Mouse (Mus musculus): ENCODE data around the gene Pqlc3. TPM values are rescaled to one million over a fixed set of nuclear protein-coding genes. Genes with fewer than 3 reads are reported as not detected.

The Pqlc3 gene
- polyA plus RNA-seq, 1 experiment from 2014 or later, result 10.5 TPM

Other genes with a start within 250 kb of the Pqlc3 start
- 2.2 and 2.5 TPM in 2 replicates for gene Greb1, start 199.5 kb downstream of the Pqlc3 start, polyA plus RNA-seq (2015; fragmentation: Nextera tagmentation; extraction: Ambion mirVana)
- gene E2f6, start 189.4 kb downstream of the Pqlc3 start, polyA plus RNA-seq (2015; fragmentation: Nextera tagmentation; extraction: Ambion mirVana), result 38.6 and 39.3 TPM in 2 replicates
- gene Rock2, start 105.5 kb downstream of the Pqlc3 start, polyA plus RNA-seq (2015; fragmentation: Nextera tagmentation; extraction: Ambion mirVana), result 20.5 and 21.7 TPM in 2 replicates
- 0.14 and 0.27 TPM in 2 replicates for gene 2410004P03Rik, start 11.3 kb upstream of the Pqlc3 start, polyA plus RNA-seq (2015; fragmentation: Nextera tagmentation; extraction: Ambion mirVana)
- 0.35 and 0.40 TPM in 2 replicates for gene Kcnf1, start 176.5 kb upstream of the Pqlc3 start, polyA plus RNA-seq (2015; fragmentation: Nextera tagmentation; extraction: Ambion mirVana)